Mouse (Mus musculus): ENCODE results near the gene Cby1. TPM values are rescaled to one million over a fixed set of nuclear protein-coding genes. Genes with fewer than 3 reads are reported as not detected.
A peak's percentile ranks its signal among the peaks of the same experiment; 100 is the strongest.

Cby1 gene
- polyA plus RNA-seq, 1 experiment, result 5.6 TPM

DNA sequence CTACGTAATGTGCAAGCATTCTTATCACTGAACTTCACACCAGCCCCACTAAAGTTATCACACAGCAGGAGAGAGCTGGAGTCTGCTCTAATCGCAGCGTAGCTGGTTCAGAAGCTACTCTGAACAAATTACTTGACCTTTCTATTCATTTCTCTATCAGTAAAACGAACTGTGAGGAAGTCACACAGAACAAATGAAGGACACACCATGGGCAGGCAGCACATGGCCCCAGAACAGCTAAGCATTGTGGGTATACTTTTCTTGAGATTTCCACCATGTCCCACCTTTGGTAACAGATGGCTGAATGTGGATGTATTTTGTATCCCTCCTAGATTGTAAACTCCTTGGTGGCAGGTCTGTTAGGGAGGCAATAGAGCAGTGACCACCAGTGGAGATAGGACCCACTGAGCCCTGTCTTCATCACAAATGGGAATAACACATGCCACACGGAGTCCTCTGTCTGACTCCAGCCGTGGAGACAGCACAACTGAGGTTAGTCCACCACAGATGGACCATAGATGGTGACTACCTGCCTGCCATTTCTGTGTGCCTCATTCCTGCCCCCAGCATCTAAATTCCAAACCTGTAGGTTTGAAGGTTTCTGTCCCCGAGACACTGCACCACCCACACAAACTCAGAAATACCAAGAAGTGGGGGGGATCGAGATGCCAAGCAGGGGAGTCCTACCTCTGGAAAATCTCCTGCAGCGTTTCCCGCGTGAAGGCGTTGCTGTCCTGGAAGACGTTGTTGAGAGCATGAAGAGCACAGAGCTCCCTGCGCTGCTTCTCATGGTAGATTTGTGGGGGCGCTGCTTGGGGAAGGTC lies 27.3 kb downstream of the Cby1 start:
- Histone ChIP-seq H3K27me3 (ENCODE audit: control insufficient read depth, insufficient read depth, low read length) (no peaks in the 10 kb centered on the region), H3K4me1 (ENCODE audit: control insufficient read depth, insufficient read depth, insufficient read length, low read length) (peaks cover 30% of the 10 kb centered on the region; the same call in 1 of the 2 replicates), H3K27ac (ENCODE audit: insufficient read depth, low read depth, low read length) (no peak overlapping the region; the same call in 1 of the 2 replicates), H3K36me3 (ENCODE audit: control insufficient read depth, insufficient read depth, low read length) (no peaks in the 10 kb centered on the region), H3K4me3 (ENCODE audit: low read depth, low read length) (peak overlapping the region; percentile 47)
- 6% methylated on average over 15 of the region's 15 CpGs for WGBS
- no peak for TF ChIP-seq CTCF (IDR thresholded peaks at IDR 0.05; ENCODE audit: extremely low read depth, insufficient read length, insufficient replicate concordance, low read depth, low read length)
- TF ChIP-seq POLR2A (IDR thresholded peaks at IDR 0.05; ENCODE audit: low read depth, low read length), result no peak

DNA sequence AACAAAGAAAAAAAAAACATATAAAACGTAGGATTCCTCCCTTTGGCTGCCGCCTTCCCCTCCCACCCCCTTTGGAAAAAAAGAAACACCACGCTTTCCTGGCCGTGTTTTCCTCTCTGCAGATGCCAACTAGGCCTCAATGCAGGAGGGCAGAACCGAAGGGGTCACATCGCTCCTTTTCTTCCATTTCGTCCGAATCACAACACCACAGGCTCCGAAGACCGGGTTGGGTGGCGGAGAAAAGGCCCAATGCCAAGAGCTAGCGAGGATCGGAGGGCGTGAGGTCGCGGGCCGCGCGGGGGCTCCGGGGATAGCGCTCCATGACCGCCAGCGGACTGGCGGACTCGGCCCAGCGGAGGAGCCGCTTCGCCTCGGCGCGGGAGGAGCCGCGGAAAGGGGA lies 28.2 kb downstream of the Cby1 start:
- Histone ChIP-seq H3K4me3 (ENCODE audit: low read depth, low read length) (peak overlapping the region; percentile 80), H3K27ac (ENCODE audit: insufficient read depth, low read depth, low read length) (peak overlapping the region; percentile 90), H3K27me3 (ENCODE audit: control insufficient read depth, insufficient read depth, low read length) (no peaks in the 10 kb centered on the region), H3K4me1 (ENCODE audit: control insufficient read depth, insufficient read depth, insufficient read length, low read length) (peaks cover 26% of the 10 kb centered on the region; the same call in 1 of the 2 replicates), H3K36me3 (ENCODE audit: control insufficient read depth, insufficient read depth, low read length) (no peaks in the 10 kb centered on the region)
- 0% methylated on average over 33 of the region's 33 CpGs for WGBS
- TF ChIP-seq POLR2A (IDR thresholded peaks at IDR 0.05; ENCODE audit: low read depth, low read length) (no peak), CTCF (IDR thresholded peaks at IDR 0.05; ENCODE audit: extremely low read depth, insufficient read length, insufficient replicate concordance, low read depth, low read length) (no peak)

DNA sequence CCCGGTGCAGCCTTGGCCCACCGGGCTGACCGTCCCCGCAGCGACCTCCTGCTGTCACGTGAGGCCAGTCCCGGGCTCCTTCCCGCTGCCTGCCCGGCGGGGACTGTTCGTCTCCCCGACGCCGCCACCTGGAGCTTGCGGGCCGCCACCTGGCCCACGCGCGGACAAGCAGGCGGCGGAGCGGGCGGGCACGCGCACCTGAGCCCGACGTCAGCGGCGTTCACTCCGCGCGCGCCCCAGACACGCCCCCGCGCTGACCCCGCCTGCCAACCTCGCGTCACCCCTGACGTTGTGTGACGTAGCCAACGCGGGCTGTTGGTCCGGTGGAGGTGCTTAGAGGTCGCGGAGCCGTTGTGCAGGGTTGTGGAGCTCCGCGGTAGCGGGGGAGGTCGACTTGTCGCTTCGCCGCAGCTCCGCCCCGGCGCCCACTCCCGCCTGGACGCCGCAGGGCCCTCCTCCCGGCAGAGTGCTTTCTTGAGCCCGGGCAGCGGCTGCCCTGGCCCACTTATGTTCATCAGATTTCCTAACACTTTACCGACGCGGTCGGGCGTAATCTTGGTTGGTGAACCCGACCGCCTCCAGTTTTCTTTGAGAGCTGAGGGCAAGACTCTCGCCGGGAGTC lies 28.8 kb downstream of the Cby1 start, which contains the start of gene Josd1:
Gene Josd1 (minus strand): TSS at position 274 of the 622 bp plus-strand sequence.
- Histone ChIP-seq H3K4me1 (ENCODE audit: control insufficient read depth, insufficient read depth, insufficient read length, low read length) (peaks cover 31% of the 10 kb centered on the region; the same call in 1 of the 2 replicates), H3K36me3 (ENCODE audit: control insufficient read depth, insufficient read depth, low read length) (no peaks in the 10 kb centered on the region), H3K27ac (ENCODE audit: insufficient read depth, low read depth, low read length) (peak within 1 kb of the TSS; percentile 90), H3K27me3 (ENCODE audit: control insufficient read depth, insufficient read depth, low read length) (no peaks in the 10 kb centered on the region), H3K4me3 (ENCODE audit: low read depth, low read length) (peak within 1 kb of the TSS; percentile 80)
- WGBS, result under 1% methylated on average over 72 of the region's 72 CpGs
- peak; percentile 80 for TF ChIP-seq POLR2A (IDR thresholded peaks at IDR 0.05; ENCODE audit: low read depth, low read length)
- TF ChIP-seq CTCF (IDR thresholded peaks at IDR 0.05; ENCODE audit: extremely low read depth, insufficient read length, insufficient replicate concordance, low read depth, low read length), result no peak

DNA sequence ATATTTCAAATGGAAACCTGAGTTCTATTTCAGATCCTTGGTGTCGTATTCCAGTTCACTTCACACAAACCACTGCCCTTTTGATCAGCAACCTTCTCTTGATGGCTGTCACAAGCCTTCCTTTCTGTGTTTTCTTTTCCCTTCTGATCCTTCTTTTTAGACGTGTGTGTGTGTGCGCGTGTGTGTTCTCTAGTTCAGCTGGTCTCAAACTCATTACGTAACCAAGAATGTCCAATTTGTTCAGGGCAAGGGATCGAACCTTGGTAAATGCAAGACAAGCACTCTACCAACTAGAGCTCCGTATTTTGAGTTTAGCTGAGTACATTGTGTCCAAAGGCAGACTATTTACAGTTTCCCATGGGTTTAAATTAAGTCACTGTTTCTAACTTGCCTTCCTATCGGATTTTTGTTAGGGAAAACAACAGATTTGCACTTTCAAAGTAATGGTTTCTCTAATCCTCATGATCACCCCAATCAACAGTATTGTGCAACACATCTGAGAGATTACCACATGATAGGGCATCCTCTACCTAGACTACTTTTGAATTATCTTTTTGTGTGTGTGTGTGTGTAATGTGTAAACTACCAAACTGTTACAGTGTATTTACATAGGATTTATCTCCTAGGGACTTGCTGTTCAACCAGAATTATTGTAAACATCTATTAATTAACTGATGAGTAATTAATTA lies 29.4 kb downstream of the Cby1 start:
- 4% methylated on average over 8 of the region's 8 CpGs for WGBS
- Histone ChIP-seq H3K4me3 (ENCODE audit: low read depth, low read length) (peak overlapping the region; percentile 80), H3K36me3 (ENCODE audit: control insufficient read depth, insufficient read depth, low read length) (no peaks in the 10 kb centered on the region), H3K4me1 (ENCODE audit: control insufficient read depth, insufficient read depth, insufficient read length, low read length) (peaks cover 26% of the 10 kb centered on the region; the same call in 1 of the 2 replicates), H3K27ac (ENCODE audit: insufficient read depth, low read depth, low read length) (peak overlapping the region; percentile 90), H3K27me3 (ENCODE audit: control insufficient read depth, insufficient read depth, low read length) (no peaks in the 10 kb centered on the region)
- TF ChIP-seq CTCF (IDR thresholded peaks at IDR 0.05; ENCODE audit: extremely low read depth, insufficient read length, insufficient replicate concordance, low read depth, low read length) (no peak), POLR2A (IDR thresholded peaks at IDR 0.05; ENCODE audit: low read depth, low read length) (no peak)

DNA sequence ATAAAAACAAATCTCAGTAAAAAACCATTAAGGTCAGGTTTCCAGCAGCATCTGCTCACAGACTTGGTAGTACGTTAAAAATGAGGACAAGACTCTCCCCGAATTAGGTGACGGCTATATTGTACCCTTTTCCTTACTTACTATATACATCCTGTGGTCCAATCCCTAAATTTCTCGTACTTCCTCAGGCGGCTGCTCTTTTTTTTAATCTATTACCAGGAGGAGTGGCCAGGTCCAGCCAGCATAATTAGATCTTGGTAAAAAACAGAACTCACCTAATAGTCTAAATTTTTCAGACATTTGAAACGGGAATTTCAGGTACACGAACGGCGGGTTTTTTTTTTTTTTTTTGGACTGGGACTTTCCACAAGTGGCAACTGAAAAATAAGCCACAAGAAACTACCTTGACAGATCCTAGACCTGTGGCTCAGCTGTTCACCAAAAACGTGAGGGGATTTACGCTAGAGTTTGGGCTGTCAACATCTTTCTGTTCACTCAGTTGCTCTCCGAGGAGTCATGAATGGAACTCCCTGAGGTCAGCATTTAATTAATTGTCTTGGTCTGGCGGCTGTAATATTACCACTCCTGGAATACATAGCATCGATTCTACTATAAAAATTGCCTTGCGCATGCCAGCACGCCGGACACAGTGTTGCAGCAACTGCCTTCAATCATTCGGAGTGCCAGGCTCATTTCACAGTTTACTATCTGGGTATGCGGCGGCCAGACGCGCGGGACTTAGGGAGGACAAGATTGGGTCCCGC lies 30.8 kb downstream of the Cby1 start:
- peaks cover 25% of the 10 kb centered on the region; the same call in 1 of the 2 replicates for H3K4me1 ChIP-seq (ENCODE audit: control insufficient read depth, insufficient read depth, insufficient read length, low read length)
- H3K27ac ChIP-seq (ENCODE audit: insufficient read depth, low read depth, low read length), result peak overlapping the region; percentile 35; the same call in 1 of the 2 replicates
- 8% methylated on average over 24 of the region's 24 CpGs for WGBS
- no peaks in the 10 kb centered on the region for H3K36me3 ChIP-seq (ENCODE audit: control insufficient read depth, insufficient read depth, low read length)
- TF ChIP-seq POLR2A (IDR thresholded peaks at IDR 0.05; ENCODE audit: low read depth, low read length) (no peak), CTCF (IDR thresholded peaks at IDR 0.05; ENCODE audit: extremely low read depth, insufficient read length, insufficient replicate concordance, low read depth, low read length) (no peak)
- peak overlapping the region; percentile 52 for H3K4me3 ChIP-seq (ENCODE audit: low read depth, low read length)
- no peaks in the 10 kb centered on the region for H3K27me3 ChIP-seq (ENCODE audit: control insufficient read depth, insufficient read depth, low read length)

- Histone ChIP-seq H3K27me3 (ENCODE audit: control insufficient read depth, insufficient read depth, low read length) (no peaks in the 10 kb centered on the region), H3K4me3 (ENCODE audit: low read depth, low read length) (peak within 1 kb of the TSS; percentile 87), H3K4me1 (ENCODE audit: control insufficient read depth, insufficient read depth, insufficient read length, low read length) (peaks cover 20% of the 10 kb centered on the region; the same call in 1 of the 2 replicates), H3K27ac (ENCODE audit: insufficient read depth, low read depth, low read length) (peak within 1 kb of the TSS; percentile 35; the same call in 1 of the 2 replicates), H3K36me3 (ENCODE audit: control insufficient read depth, insufficient read depth, low read length) (no peaks in the 10 kb centered on the region)
- TF ChIP-seq POLR2A (IDR thresholded peaks at IDR 0.05; ENCODE audit: low read depth, low read length) (peak; percentile 94), CTCF (IDR thresholded peaks at IDR 0.05; ENCODE audit: extremely low read depth, insufficient read length, insufficient replicate concordance, low read depth, low read length) (no peak)
- under 1% methylated on average over 45 of the region's 45 CpGs for WGBS
These were observed 31.5 kb downstream of the Cby1 start, which contains the start of gene Gtpbp1 for GRCm38 (mm10) chr15:79690426-79691022. Gene Gtpbp1 (plus strand): TSS chr15:79690845.
